Mouse (Mus musculus) liver, postnatal 0 days (tissue): ENCODE results near the gene Pibf1. TPM values are rescaled to one million over a fixed set of nuclear protein-coding genes. Genes with fewer than 3 reads are reported as not detected.

Experiments used
- ATAC-seq: fragments of 200-750 bp; cut with Nextera tagmentation; 2 replicates; pipeline ENCODE4 v1.8.0; 2017; ENCODE audit warnings: mild to moderate bottlenecking, moderate library complexity
- DNase-seq: peaks from one replicate; pipeline ENCODE4 v3.0.0-alpha.2; 2016
- H3K27ac ChIP-seq: fragments of 300-500 bp; sonication (generic); 2 replicates; pipeline ENCODE4 v1.5.1; 2014; ENCODE audit warnings: antibody characterized with exemption, moderate library complexity, mild to moderate bottlenecking, low read depth
- H3K27me3 ChIP-seq: fragments of 300-500 bp; sonication (generic); 2 replicates; pipeline ENCODE4 v1.6.1; 2014; ENCODE audit warnings: low read length, control low read depth, mixed read lengths; ENCODE audit not compliant: insufficient read depth
- H3K36me3 ChIP-seq: fragments of 300-500 bp; sonication (generic); replicated peaks from 2 replicates; pipeline ENCODE4 v1.6.1; 2014; ENCODE audit warnings: mild to moderate bottlenecking, control low read depth, low read length, moderate library complexity, mixed read lengths; ENCODE audit not compliant: insufficient read depth
- H3K4me1 ChIP-seq: fragments of 300-500 bp; sonication (generic); 2 replicates; pipeline ENCODE4 v1.6.1; 2014; ENCODE audit warnings: antibody characterized with exemption, mild to moderate bottlenecking, control low read depth; ENCODE audit not compliant: insufficient read depth
- H3K4me2 ChIP-seq: fragments of 300-500 bp; sonication (generic); 2 replicates; pipeline ENCODE4 v1.6.1; 2014; ENCODE audit warnings: low read depth, mild to moderate bottlenecking, low read length, moderate library complexity, mixed read lengths
- H3K4me3 ChIP-seq: fragments of 300-500 bp; sonication (generic); 2 replicates; pipeline ENCODE4 v1.5.1; 2014; ENCODE audit warnings: low read depth, low read length
- H3K9ac ChIP-seq: fragments of 300-500 bp; sonication (generic); replicated peaks from 2 replicates; pipeline ENCODE4 v1.6.1; 2014; ENCODE audit warnings: mild to moderate bottlenecking, moderate library complexity
- H3K9me3 ChIP-seq: fragments of 300-500 bp; sonication (generic); 2 replicates; pipeline ENCODE4 v1.6.1; 2016; ENCODE audit warnings: mild to moderate bottlenecking, control low read depth, low read length, mixed read lengths
- CTCF ChIP-seq: sonication (generic); IDR thresholded peaks from 2 replicates; pipeline ENCODE4 v1.5.1; 2016; ENCODE audit warnings: antibody characterized with exemption, low read depth
- EP300 ChIP-seq: IDR thresholded peaks from 2 replicates; pipeline ENCODE4 v1.6.1; 2016; ENCODE audit warnings: antibody characterized with exemption, low read depth, mild to moderate bottlenecking
- WGBS: fragments of 180-500 bp; shearing (Covaris S2); extraction: QIAGEN DNeasy Blood & Tissue Kit; methylation state at CpG from one replicate; pipeline ENCODE4 v1.1.7; 2014; ENCODE audit not compliant: insufficient replicate concordance; 5-methylcytosine and 5-hydroxymethylcytosine counted together
- polyA plus RNA-seq: library from polyadenylated mRNA; unstranded; fragments of >200 nt; fragmentation: Nextera tagmentation; extraction: Ambion mirVana; gene quantifications from 2 replicates; pipeline ENCODE4 v1.2.1, GENCODE M21; 2015

The Pibf1 gene
- polyA plus RNA-seq, 1 experiment from 2014 or later = 4.9 TPM

DNA sequence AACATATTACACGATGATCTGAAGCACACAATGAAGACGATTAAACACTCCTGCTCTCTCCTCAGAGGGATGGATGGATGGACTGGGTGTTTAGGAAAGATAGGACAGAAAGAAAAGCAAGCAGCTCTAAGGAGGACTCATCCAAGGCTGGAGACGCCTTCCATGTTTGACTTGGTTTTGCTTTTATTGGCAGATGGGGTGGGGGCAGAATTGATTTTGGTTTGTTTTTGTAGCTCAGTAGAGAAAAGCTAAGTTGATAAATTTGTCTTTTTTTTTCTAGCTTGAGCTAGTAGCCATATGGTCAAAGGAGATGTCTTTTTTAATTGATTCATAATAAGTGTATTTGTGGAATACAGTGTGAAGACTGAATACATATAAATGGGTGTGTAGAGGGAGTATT, 133.8 kb downstream of the Pibf1 start:
- Histone ChIP-seq H3K4me2 (no peak overlapping the region), H3K9me3 (no peaks in the 10 kb centered on the region), H3K4me1 (no peaks in the 10 kb centered on the region), H3K27me3 (no peaks in the 10 kb centered on the region), H3K36me3 (peaks cover 7% of the 10 kb centered on the region; the same call in 1 of the 2 replicates), H3K4me3 (no peak overlapping the region), H3K9ac (no peak overlapping the region), H3K27ac (no peak overlapping the region)
- TF ChIP-seq CTCF = no peak
- no peak for TF ChIP-seq EP300
- 82% methylated on average over 3 of the region's 3 CpGs for WGBS
- ATAC-seq (no peak), DNase-seq (no peak)

DNA sequence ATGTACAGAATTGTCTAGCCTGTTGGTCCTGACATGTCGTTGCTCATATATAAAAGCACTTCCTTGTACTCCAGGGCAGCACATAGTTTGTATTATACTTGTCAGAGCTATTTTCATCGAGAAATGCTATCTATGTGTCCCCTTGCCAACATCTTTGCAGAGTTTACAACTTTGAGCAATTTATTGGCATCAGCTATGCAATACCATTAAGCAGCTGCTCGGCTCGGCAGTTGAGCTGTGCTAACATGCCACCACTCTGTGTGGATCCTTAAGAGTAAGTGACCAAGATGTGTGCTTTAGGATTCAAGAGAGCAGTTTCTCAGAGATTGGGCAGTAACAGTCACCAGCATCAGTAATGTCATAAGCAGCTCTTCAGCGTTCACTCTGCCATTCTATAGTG, 137.9 kb downstream of the Pibf1 start:
- Histone ChIP-seq H3K27me3 (no peaks in the 10 kb centered on the region), H3K4me1 (no peaks in the 10 kb centered on the region), H3K4me2 (no peak overlapping the region), H3K27ac (no peak overlapping the region), H3K36me3 (peaks cover 7% of the 10 kb centered on the region; the same call in 1 of the 2 replicates), H3K9ac (no peak overlapping the region), H3K4me3 (no peak overlapping the region), H3K9me3 (no peaks in the 10 kb centered on the region)
- DNase-seq (no peak), ATAC-seq (no peak)
- no peak for TF ChIP-seq CTCF
- TF ChIP-seq EP300 = no peak
- WGBS = 80% methylated on average over 5 of the region's 5 CpGs

DNA sequence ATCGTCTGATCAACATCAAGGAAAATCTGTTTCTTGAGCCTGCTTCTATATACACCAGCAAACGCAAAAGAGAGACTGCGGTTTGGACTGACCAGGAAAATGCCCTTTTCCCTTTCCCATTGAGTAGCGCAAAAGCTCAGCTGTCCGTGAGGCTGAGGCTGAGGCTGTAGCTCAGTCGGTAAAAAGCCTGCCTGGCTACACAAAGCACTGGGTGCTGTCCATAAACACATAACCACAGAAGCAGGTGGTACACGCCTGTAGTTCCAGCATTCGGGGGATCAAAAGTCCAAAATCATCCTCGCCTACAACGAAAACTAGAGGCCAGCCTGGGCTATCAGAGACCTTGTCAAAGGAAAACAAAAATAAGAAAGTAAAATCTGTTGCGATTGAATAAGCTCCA, 141.3 kb downstream of the Pibf1 start:
- Histone ChIP-seq H3K27me3 (no peaks in the 10 kb centered on the region), H3K4me3 (no peak overlapping the region), H3K27ac (no peak overlapping the region), H3K9ac (no peak overlapping the region), H3K36me3 (no peaks in the 10 kb centered on the region), H3K9me3 (no peaks in the 10 kb centered on the region), H3K4me2 (no peak overlapping the region), H3K4me1 (no peaks in the 10 kb centered on the region)
- no peak for TF ChIP-seq EP300
- TF ChIP-seq CTCF = no peak
- 79% methylated on average over 11 of the region's 11 CpGs for WGBS
- ATAC-seq (no peak), DNase-seq (no peak)

DNA sequence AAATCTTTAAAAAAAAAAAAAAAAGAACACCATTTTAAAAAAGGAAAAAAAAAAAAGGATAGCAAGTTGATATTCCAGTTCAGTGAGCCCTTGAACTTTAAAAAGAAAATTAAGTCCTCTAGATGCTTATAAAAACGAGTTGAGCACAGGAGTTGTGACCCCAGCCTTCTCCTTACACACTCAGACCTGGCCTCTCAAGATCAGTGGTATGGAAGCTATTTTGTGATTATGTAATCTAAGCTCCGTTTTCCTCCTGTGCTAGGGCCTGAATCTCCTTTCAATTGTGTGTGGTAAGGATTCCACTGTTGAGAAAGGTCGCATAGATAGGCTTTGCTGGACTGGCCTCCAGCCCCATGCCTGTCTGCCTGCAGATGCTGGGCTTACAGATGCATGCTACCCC, 145.3 kb downstream of the Pibf1 start:
- Histone ChIP-seq H3K27me3 (no peaks in the 10 kb centered on the region), H3K9me3 (no peaks in the 10 kb centered on the region), H3K4me3 (no peak overlapping the region), H3K4me1 (no peaks in the 10 kb centered on the region), H3K9ac (no peak overlapping the region), H3K27ac (no peak overlapping the region), H3K4me2 (no peak overlapping the region), H3K36me3 (no peaks in the 10 kb centered on the region)
- ATAC-seq (no peak), DNase-seq (no peak)
- WGBS = 68% methylated on average over 3 of the region's 3 CpGs
- TF ChIP-seq CTCF (no peak), EP300 (no peak)

DNA sequence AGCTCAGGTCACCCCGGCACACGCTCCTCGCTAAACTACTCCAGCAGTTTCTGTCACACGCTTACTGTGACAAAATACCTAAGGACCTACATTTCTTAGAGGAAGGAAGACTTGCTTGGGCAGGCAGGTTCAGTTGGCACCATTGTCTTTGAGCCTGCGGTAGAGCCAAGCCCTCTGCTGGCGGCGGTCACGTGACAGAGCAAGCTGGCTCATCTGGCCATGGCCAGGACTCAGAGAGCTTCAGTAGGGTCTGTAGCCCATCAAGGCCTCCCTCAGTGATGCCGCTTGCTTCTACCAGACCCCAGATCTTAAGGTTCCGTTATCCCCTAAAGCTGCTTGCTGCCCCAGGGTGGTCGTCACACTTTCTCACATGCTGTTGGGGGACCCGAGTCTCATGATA, 162.8 kb downstream of the Pibf1 start:
- no peaks in the 10 kb centered on the region for H3K9me3 ChIP-seq
- H3K27me3 ChIP-seq = no peaks in the 10 kb centered on the region
- H3K9ac ChIP-seq = no peak overlapping the region
- H3K4me2 ChIP-seq = no peak overlapping the region
- no peaks in the 10 kb centered on the region for H3K4me1 ChIP-seq
- TF ChIP-seq CTCF (no peak), EP300 (no peak)
- 93% methylated on average over 12 of the region's 12 CpGs for WGBS
- H3K27ac ChIP-seq = no peak overlapping the region
- H3K36me3 ChIP-seq = no peaks in the 10 kb centered on the region
- no peak for ATAC-seq
- DNase-seq = no peak
- H3K4me3 ChIP-seq = no peak overlapping the region

DNA sequence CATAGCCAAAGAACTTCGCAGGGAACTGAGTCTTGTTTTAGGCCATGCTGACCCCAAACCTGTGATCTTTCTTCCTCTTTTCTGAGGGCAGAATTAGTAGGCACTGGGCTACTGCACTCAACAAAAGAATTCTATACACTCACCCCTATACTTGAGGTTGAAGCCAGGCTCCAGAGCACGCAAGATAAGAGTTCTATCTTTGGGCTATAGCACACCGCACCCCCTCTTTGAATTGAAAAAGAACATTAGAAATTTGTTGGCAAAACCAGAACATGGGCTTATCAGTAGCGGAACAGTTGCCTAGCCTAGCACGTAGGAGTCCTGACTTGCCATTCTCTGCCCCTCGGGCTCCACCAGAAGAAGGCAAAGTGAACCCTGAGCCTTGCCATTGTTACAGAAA, 164.6 kb downstream of the Pibf1 start:
- DNase-seq (no peak), ATAC-seq (peak; percentile 93)
- H3K4me3 ChIP-seq = no peak overlapping the region
- H3K9ac ChIP-seq = no peak overlapping the region
- H3K4me1 ChIP-seq = no peaks in the 10 kb centered on the region
- no peaks in the 10 kb centered on the region for H3K9me3 ChIP-seq
- 46% methylated on average over 6 of the region's 6 CpGs for WGBS
- H3K36me3 ChIP-seq = no peaks in the 10 kb centered on the region
- H3K27me3 ChIP-seq = no peaks in the 10 kb centered on the region
- peak; percentile 85 for TF ChIP-seq EP300
- no peak for TF ChIP-seq CTCF
- H3K4me2 ChIP-seq = no peak overlapping the region
- H3K27ac ChIP-seq = 0 out of 2 replicates have a peak overlapping the region, but pooled peaks have one; percentile 11

DNA sequence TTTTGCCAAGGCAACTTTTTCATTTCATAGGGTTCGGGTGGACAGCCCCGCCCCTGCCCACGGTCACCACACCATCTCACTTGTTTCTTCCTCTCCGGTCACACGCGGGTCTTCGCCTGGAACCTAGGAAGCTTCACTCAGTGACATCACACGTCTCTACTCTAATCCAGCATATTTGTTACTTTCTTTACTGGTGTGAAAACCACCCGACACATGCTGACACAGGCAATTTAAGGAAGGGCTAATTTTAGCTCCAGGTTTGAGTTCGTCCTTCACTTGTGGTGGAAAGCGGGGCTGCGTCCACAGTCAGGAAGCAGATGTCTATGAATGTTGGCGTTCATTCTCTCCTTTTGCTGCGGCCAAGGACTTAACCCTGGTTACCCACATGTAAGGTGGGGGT, 166.6 kb downstream of the Pibf1 start:
- TF ChIP-seq CTCF = no peak
- Histone ChIP-seq H3K4me3 (no peak overlapping the region), H3K4me2 (peak overlapping the region; percentile 32; the same call in 1 of the 2 replicates), H3K9ac (no peak overlapping the region), H3K9me3 (no peaks in the 10 kb centered on the region), H3K27ac (no peak overlapping the region), H3K36me3 (no peaks in the 10 kb centered on the region), H3K4me1 (no peaks in the 10 kb centered on the region), H3K27me3 (no peaks in the 10 kb centered on the region)
- WGBS = 50% methylated on average over 14 of the region's 14 CpGs
- DNase-seq (no peak), ATAC-seq (no peak)
